Mouse (Mus musculus) C2C12 (cell line): ENCODE results near the gene Ctsl.

Source experiments
- CEBPB ChIP-seq: IDR thresholded peaks from one replicate; pipeline ENCODE4 v1.6.1; 2011; ENCODE audit warnings: low read depth, mild to moderate bottlenecking, control low read depth, moderate library complexity
- CTCF ChIP-seq: IDR thresholded peaks from one replicate; pipeline ENCODE4 v1.5.1; 2011; ENCODE audit not compliant: control insufficient read depth, insufficient read depth, insufficient read length
- FOSL1 ChIP-seq: IDR thresholded peaks from one replicate; pipeline ENCODE4 v1.8.0; 2011; ENCODE audit warnings: mild to moderate bottlenecking, low read length; ENCODE audit not compliant: poor library complexity, insufficient read depth, severe bottlenecking
- MAX ChIP-seq: IDR thresholded peaks from one replicate; pipeline ENCODE4 v1.6.1; 2011; ENCODE audit warnings: mild to moderate bottlenecking, control low read depth

DNA sequence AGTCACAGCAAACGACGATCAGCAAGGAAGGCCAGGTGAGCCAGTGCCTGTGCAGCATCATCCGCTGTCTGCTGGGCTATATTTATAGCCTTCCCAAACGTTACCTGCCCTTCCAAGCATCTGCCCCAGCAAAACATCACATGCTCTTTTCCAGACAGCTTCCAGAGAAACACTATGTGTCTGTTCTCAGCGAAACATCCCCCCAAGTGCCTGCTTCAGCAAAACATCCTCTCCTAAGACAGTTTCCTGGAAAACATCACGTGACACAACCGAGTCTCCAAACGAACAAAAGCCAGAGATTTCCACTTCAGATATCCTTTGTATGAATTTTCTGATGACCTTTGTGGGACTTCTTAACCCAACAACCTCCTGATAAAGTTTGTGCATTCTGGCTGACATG lies 50.4 kb downstream of the Ctsl start:
- TF ChIP-seq CTCF (no peak), CEBPB (no peak), MAX (no peak), FOSL1 (no peak)
